Mouse (Mus musculus) bone marrow, adult 2 months (tissue): ENCODE data around the gene Dnase1l1. TPM values are rescaled to one million over a fixed set of nuclear protein-coding genes. Genes with fewer than 3 reads are reported as not detected.

Experiments used
- H3K27ac ChIP-seq: fragments of 200-500 bp; 2 replicates; pipeline ENCODE4 v1.5.1; 2012; ENCODE audit warnings: low read depth, mild to moderate bottlenecking, control low read depth, inconsistent platforms, low read length; ENCODE audit not compliant: control insufficient read depth, poor library complexity, insufficient read depth
- H3K4me1 ChIP-seq: fragments of 200-500 bp; 2 replicates; pipeline ENCODE4 v1.6.1; 2011; ENCODE audit warnings: low read length; ENCODE audit not compliant: control insufficient read depth, insufficient read depth
- H3K4me3 ChIP-seq: fragments of 200-500 bp; replicated peaks from 2 replicates; pipeline ENCODE3; 2011; ENCODE audit warnings: mild to moderate bottlenecking, low read depth, low read length, control low read depth; ENCODE audit not compliant: control insufficient read depth
- CTCF ChIP-seq: fragments of 200-500 bp; IDR thresholded peaks from 2 replicates; pipeline ENCODE4 v1.5.1; 2011; ENCODE audit warnings: low read length, control low read depth; ENCODE audit not compliant: control insufficient read depth, insufficient read depth
- POLR2A ChIP-seq: fragments of 200-500 bp; IDR thresholded peaks from 2 replicates; pipeline ENCODE4 v1.6.1; 2011; ENCODE audit warnings: low read depth, mild to moderate bottlenecking, control low read depth, low read length, borderline replicate concordance; ENCODE audit not compliant: control insufficient read depth
- WGBS: fragments of 180-500 bp; shearing (Covaris S2); methylation state at CpG from one replicate; pipeline ENCODE4 v1.1.7; 2018; 5-methylcytosine and 5-hydroxymethylcytosine counted together
- polyA plus RNA-seq: library from polyadenylated mRNA; stranded (reverse); fragments of >200 nt; gene quantifications from 2 replicates; pipeline ENCODE4 v1.2.4, GENCODE M21; 2011; ENCODE audit warnings: low replicate concordance; ENCODE audit not compliant: missing spikeins, insufficient read depth, insufficient read length

The Dnase1l1 gene
- polyA plus RNA-seq, 1 experiment = 21.5 TPM

GRCm38 (mm10) chrX:74273422-74274322 lies 8.5 kb downstream of the Dnase1l1 start:
- H3K4me3 ChIP-seq = no peak overlapping the region
- WGBS = 24% methylated on average over 10 of the region's 10 CpGs
- no peak overlapping the region for H3K27ac ChIP-seq
- TF ChIP-seq POLR2A = no peak
- no peak for TF ChIP-seq CTCF
- H3K4me1 ChIP-seq = no peaks in the 10 kb centered on the region; the same call in 1 of the 2 replicates

DNA sequence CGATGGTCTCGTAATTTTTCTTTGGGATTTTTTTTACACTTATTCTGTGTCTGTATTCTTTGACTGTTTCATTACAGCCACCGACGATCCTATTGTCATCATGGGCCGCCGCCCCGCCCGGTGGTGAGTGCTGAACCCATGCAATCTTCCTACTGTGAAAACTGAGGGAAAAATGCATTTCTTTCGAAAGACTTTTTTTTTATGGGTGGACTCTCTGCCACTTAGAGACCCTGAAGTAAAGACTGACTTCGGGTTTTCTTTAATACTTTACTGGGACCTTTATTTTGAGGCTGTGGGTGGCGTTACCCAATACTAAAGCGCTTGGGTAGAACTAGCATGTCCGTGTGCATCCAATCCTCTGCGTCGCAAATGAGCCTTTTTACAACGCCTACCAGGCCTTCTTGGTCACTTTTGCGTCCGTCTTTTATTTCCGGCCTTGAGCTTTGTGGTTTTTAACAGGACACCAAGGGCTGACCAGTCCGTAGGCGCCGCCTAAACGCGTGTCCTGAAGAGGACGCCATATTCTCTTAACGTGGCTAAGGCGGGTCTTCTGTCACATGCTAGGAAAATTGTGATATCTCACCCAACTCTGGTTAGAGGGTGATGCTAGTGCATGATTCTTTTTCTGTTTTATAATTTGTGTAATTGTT lies 11.1 kb downstream of the Dnase1l1 start:
- WGBS = 8% methylated on average over 27 of the region's 27 CpGs
- peak overlapping the region; percentile 74 for H3K4me3 ChIP-seq
- TF ChIP-seq CTCF = no peak
- TF ChIP-seq POLR2A = no peak
- peak overlapping the region; percentile 53 for H3K27ac ChIP-seq
- no peaks in the 10 kb centered on the region; the same call in 1 of the 2 replicates for H3K4me1 ChIP-seq

DNA sequence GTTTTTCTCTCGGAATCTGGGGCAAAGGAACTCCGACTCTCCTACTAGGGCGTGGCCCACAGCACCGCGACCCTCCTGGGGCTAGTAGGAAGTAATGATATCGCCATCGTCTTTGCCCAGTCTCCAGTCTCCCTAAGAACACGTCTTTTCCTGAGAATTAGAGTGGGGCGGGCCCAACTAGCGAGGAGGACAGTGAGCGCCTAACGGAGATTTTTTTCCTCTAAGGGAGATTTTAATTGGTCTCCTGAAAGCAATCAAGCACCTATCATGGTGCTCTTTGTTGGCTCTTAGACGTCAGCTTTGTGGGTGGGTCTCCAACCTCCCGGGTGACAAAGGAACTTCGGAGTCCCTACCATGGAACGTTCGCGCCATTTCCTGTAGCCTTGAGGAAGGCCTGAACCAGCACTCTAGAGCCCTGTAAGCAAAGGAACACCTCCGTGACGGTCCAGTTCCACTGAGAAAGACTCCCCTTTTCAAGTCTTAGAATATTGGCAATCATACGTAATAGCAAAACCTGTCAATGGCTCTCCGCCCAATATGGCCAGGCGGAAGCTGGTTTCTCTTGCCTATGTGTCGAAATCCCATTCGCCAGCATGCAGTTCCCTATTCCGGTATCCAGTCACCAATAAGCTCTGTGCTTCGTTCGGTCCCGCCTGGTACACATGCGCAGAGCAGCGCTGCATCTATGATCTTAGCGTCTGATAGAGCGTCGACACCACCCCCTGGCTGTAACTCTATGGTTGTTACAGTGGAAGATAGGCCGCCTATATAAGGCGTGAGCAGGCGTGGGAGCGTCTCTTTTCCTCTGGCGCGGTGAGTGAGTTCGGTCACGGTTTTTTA lies 11.9 kb downstream of the Dnase1l1 start, which contains the start of gene Rpl10:
Gene Rpl10, plus strand, starts transcription at position 751 of the 840 bp plus-strand sequence.
- Histone ChIP-seq H3K4me3 (peak within 1 kb of the TSS; percentile 74), H3K4me1 (no peaks in the 10 kb centered on the region; the same call in 1 of the 2 replicates), H3K27ac (peak within 1 kb of the TSS; percentile 72)
- WGBS = 15% methylated on average over 42 of the region's 42 CpGs
- TF ChIP-seq CTCF = 0 out of 2 replicates have a peak, but pooled peaks have one; percentile 8
- TF ChIP-seq POLR2A = no peak

DNA sequence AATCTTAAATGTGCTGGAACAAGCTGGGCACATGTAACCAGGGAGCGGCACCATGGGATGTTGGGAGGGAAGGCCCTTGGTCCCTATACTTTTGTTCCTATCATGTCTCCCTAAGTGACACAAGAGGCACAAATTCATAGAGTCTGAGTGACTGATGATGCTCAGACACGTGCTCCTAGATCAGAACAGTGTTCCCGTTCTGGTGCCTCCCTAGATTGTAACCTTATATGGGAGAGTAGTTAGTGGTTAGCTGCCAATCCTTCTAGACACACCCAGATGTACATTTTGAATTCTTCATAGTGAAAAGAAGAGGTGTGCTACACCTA lies 12.4 kb downstream of the Dnase1l1 start:
- H3K4me3 ChIP-seq = peak overlapping the region; percentile 63
- peak overlapping the region; percentile 72 for H3K27ac ChIP-seq
- WGBS = 33% methylated on average over 3 of the region's 3 CpGs
- no peaks in the 10 kb centered on the region; the same call in 1 of the 2 replicates for H3K4me1 ChIP-seq
- TF ChIP-seq POLR2A (no peak), CTCF (no peak)

- Histone ChIP-seq H3K27ac (no peak overlapping the region), H3K4me3 (no peak overlapping the region), H3K4me1 (no peaks in the 10 kb centered on the region; the same call in 1 of the 2 replicates)
- 54% methylated on average over 3 of the region's 3 CpGs for WGBS
- TF ChIP-seq CTCF (no peak), POLR2A (no peak)
These were observed 24.4 kb downstream of the Dnase1l1 start for GRCm38 (mm10) chrX:74257746-74258145.

- Histone ChIP-seq H3K4me3 (peak overlapping the region; percentile 90), H3K4me1 (no peaks in the 10 kb centered on the region; the same call in 1 of the 2 replicates), H3K27ac (peak overlapping the region; percentile 97)
- WGBS = 19% methylated on average over 31 of the region's 31 CpGs
- TF ChIP-seq CTCF = no peak
- no peak for TF ChIP-seq POLR2A
These were observed 27.1 kb downstream of the Dnase1l1 start for GRCm38 (mm10) chrX:74254888-74255565.

GRCm38 (mm10) chrX:74254153-74254887 lies 27.8 kb downstream of the Dnase1l1 start, which contains the start of gene Emd:
Emd (plus strand) TSS chrX:74254687.
- H3K4me1 ChIP-seq = no peaks in the 10 kb centered on the region; the same call in 1 of the 2 replicates
- WGBS = 23% methylated on average over 39 of the region's 39 CpGs
- H3K27ac ChIP-seq = peak within 1 kb of the TSS; percentile 97
- H3K4me3 ChIP-seq = peak within 1 kb of the TSS; percentile 90
- TF ChIP-seq POLR2A = peak; percentile 70; the same call in 1 of the 2 replicates
- TF ChIP-seq CTCF = no peak
